In the genomic region with DNA sequence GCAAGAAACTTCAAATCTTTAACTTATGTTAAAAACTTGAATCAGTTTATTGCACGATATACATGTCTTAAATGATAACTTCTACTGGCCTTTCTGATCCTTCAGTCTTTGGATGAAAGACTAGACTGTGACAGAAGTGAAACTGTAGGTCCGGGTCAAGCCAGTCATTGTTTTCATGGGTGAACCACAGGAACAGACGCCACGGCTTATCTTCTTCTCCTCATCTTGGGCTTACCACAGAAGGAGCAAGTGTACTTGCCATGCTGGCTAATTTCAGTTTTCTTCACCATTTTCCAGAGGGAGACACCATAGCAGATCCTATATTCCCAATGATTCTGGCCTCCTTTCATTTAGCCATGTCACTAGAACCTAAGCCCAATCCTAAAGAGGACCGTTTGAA, we compare ENCODE assay signal across 26 mouse cellular contexts. TPM values are rescaled to one million over a fixed set of nuclear protein-coding genes. Genes with fewer than 3 reads are reported as not detected.
DNase-seq lines count a peak whose midpoint lies in the region; ATAC-seq lines count a peak whose summit lies in the region.
"Had no signal": no experiment of that assay in that cellular context is flagged by ENCODE, and none has a peak within 500 bp of the region (broad histone marks: within the 10 kb centered on the region; RNA-seq: fewer than 3 reads in every experiment).

No protein-coding gene starts in this region.

- no peak overlapping the region for H3K9ac ChIP-seq in forebrain, embryonic 16.5 days (replicated peaks; ENCODE audit: low read depth, low read length)
- H3K9ac ChIP-seq: embryonic facial prominence, embryonic 12.5 days; embryonic facial prominence, embryonic 15.5 days; heart, embryonic 13.5 days; hindbrain, embryonic 14.5 days had no signal

- H3K4me2 ChIP-seq in forebrain, embryonic 16.5 days (ENCODE audit: low read length) = no peak overlapping the region
- H3K4me2 ChIP-seq: embryonic facial prominence, embryonic 12.5 days; embryonic facial prominence, embryonic 15.5 days; heart, embryonic 13.5 days; hindbrain, embryonic 14.5 days had no signal

- peaks cover 69% of the 10 kb centered on the region for H3K36me3 ChIP-seq in megakaryocyte, embryonic 14.5 days (replicated peaks; ENCODE audit: low read length)
- H3K36me3 ChIP-seq in forebrain, embryonic 16.5 days (ENCODE audit: control insufficient read depth, insufficient read depth) = peaks cover 18% of the 10 kb centered on the region

- 95% methylated on average over 5 of the region's 5 CpGs for WGBS in forebrain, embryonic 16.5 days

- peak overlapping the region; percentile 44 for H3K4me3 ChIP-seq in megakaryocyte, embryonic 14.5 days (replicated peaks)
- no peak overlapping the region for H3K4me3 ChIP-seq in forebrain, embryonic 16.5 days (replicated peaks; ENCODE audit: low read length)
- H3K4me3 ChIP-seq: embryonic facial prominence, embryonic 12.5 days; embryonic facial prominence, embryonic 15.5 days; heart, adult 2 months; heart, embryonic 10.5 days; heart, embryonic 13.5 days had no signal

- no peaks in the 10 kb centered on the region for H3K9me3 ChIP-seq in megakaryocyte, embryonic 14.5 days
- no peaks in the 10 kb centered on the region for H3K9me3 ChIP-seq in forebrain, embryonic 16.5 days (ENCODE audit: control insufficient read depth, low read length)
- H3K9me3 ChIP-seq: embryonic facial prominence, embryonic 12.5 days; embryonic facial prominence, embryonic 15.5 days; heart, embryonic 10.5 days; heart, embryonic 13.5 days had no signal

- no peaks in the 10 kb centered on the region for H3K27me3 ChIP-seq in megakaryocyte, embryonic 14.5 days (replicated peaks)
- no peaks in the 10 kb centered on the region for H3K27me3 ChIP-seq in forebrain, embryonic 16.5 days (replicated peaks; ENCODE audit: control insufficient read depth, insufficient read depth, low read length)
- H3K27me3 ChIP-seq: embryonic facial prominence, embryonic 12.5 days; embryonic facial prominence, embryonic 15.5 days; heart, embryonic 13.5 days had no signal

- no peak overlapping the region for H3K27ac ChIP-seq in forebrain, embryonic 16.5 days (ENCODE audit: low read length)
- H3K27ac ChIP-seq: embryonic facial prominence, embryonic 12.5 days; embryonic facial prominence, embryonic 15.5 days; heart, adult 2 months; heart, embryonic 10.5 days; heart, embryonic 13.5 days; hindbrain, embryonic 14.5 days; hindbrain, postnatal 0 days had no signal

- peak; percentile 85 for DNase-seq in 416B (ENCODE audit: low read depth)
- no peak for DNase-seq in thymus, postnatal 14 days
- no peak for DNase-seq in cerebellum, adult 18-20 months
- DNase-seq: adrenal gland, adult 8-10 months; adrenal gland, postnatal 25 days; B cell, adult 2 months; cerebellum, adult 11-12 months; cerebellum, adult 9-10 months; cerebellum, postnatal 14 days; gastrocnemius, postnatal 25 days; heart, adult 2 months; heart, postnatal 14 days; heart, postnatal 4 days had no signal

- peaks cover 47% of the 10 kb centered on the region for H3K4me1 ChIP-seq in megakaryocyte, embryonic 14.5 days
- no peaks in the 10 kb centered on the region for H3K4me1 ChIP-seq in forebrain, embryonic 16.5 days (replicated peaks; ENCODE audit: control insufficient read depth, insufficient read depth, low read length)
- H3K4me1 ChIP-seq: embryonic facial prominence, embryonic 12.5 days; embryonic facial prominence, embryonic 15.5 days; heart, embryonic 10.5 days; heart, embryonic 13.5 days had no signal

- ATAC-seq in common myeloid progenitor, adult 5-6 weeks (replicated peaks; ENCODE audit: low read depth, poor library complexity, severe bottlenecking) = peak; percentile 89
- no peak for ATAC-seq in forebrain, embryonic 16.5 days
- ATAC-seq: activated CD4-positive, CD25-positive, alpha-beta regulatory T cell, adult 4 months; CD4-positive, CD25-positive, alpha-beta regulatory T cell, adult 4 months; forebrain, embryonic 14.5 days; hindbrain, postnatal 0 days; inflammation-experienced regulatory T-cells, adult 6 months had no signal

RNA-seq across cellular contexts. Expression of gene Zc3h13, which starts 36.1 kb away (rescaled TPM):
- total RNA-seq in common myeloid progenitor, adult 5-6 weeks (2017) = 38.4 and 38.6 TPM in 2 replicates
- 13.4 and 21.4 TPM in 2 replicates for polyA plus RNA-seq in megakaryocyte, embryonic 14.5 days (2012; ENCODE audit: insufficient read depth, low replicate concordance)
- polyA plus RNA-seq in forebrain, embryonic 16.5 days (2015; fragmentation: Nextera tagmentation; extraction: Ambion mirVana) = 53.4 and 54.7 TPM in 2 replicates
